Mouse (Mus musculus): ENCODE data around the gene Sox5.

The Sox5 gene

DNA sequence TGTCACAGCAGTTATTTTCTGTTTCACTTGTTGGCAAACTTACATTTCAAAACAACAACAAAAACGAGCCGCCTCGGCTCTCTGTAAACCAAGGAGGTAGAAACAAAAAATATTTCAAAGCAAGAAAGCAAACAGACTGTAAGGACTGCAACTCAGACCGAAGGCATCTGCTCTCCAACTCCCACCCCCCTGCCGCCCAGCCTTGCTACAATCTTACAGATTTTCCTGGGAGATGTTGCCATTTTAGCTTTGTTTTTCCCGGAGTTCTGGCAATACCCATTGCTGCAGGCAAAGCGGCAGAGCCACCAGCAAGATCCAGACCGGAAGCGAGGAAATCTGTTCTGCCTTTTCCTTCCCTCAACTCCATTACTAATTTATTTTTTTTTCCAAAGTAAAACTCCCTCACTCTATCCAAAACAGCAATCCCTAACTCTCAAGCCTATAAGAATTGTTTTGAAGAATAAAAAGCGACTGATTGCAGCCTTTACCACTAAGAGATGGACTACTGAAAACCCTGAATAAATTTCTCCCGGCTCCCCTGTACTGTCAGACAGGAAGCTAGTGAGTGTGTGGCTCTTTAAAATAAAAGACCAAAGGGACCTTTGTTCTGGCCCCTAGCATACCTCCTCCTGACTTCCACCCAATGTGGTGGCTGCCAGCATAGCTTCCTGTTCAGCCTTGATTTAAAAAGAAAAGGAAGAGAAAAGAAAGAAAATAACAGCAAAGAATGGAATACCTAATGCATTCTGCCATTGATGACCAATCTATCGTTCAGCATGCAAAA, 600.5 kb downstream of the Sox5 start:
- peak; percentile 7 for DNase-seq (ENCODE audit: low spot score)

DNA sequence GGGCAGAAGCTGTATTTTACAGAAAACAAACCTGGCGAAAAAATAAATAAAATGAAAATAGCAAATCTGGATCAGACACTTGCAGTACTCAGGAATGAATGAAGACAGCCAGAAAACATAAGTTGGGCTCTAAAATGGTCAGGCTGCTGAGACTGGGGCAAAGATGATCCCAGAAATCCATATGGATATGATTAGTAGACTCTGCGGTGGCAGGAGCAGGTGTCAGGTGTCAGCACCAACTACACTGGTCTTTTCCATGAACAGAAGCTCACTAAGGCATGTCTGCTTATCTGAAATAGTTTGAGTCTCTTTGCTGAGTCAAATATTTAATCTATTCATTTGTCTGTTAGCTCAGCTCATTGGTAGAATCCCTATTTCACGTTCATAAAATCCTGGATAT, 602.7 kb downstream of the Sox5 start:
- DNase-seq (ENCODE audit: low spot score): no peak

DNA sequence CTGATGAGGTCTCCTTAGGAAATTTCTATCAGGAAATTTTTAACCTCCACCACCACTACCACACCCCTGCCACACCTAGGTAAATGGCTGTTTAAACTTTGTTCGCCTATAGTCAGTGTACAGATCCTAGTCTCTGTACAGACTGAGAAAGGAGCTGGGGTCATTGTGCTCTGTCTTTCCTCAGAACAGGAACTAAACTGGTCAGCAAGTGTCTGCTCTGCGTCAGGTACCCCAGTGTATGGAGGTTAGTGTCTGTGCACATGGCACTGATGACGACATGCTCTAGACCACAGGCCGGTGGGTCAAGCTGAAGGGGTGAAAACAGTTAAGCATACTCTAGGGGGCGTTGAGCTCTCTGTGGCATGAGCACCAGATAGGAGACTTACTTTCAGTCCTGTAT, 605.1 kb downstream of the Sox5 start:
- DNase-seq (ENCODE audit: low spot score): no peak

DNA sequence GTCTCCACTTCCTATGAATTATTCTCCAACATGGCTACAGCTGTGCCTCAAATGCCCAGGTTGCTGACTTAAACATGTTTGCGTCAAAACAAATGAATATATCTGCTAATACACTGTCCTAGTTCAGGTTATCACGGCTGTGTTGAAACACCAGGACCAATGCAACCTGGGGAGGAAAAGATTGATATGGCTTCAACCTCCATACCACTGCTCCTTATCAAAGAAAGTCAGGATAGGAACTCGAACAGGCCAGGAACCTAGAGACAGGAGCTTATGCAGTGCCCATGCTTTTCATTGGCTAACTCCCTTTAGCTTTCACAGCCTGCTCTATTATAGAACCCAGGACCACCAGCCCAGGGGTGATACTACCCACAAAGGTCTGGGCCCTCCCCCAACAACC, 606.2 kb downstream of the Sox5 start:
- DNase-seq (ENCODE audit: low spot score): no peak

DNA sequence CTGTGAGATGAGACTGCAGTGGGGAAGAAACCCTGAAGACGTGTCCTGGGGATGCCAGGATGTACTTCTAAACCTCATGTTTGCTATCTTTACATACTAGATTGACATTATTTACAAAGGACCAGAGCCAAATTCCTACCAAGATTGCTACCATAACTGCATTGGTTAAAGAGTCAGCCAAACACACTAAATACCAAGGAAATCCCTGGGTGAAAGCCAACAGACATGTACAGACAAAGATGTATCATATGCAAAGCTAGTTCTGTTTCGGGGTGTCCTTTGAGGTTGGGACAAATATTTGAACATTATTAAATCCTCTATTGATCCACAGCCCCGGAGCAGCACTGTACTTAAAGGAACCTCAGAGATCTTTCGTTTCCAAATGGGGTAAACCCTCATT, 611.2 kb downstream of the Sox5 start:
- DNase-seq (ENCODE audit: low spot score): no peak

DNA sequence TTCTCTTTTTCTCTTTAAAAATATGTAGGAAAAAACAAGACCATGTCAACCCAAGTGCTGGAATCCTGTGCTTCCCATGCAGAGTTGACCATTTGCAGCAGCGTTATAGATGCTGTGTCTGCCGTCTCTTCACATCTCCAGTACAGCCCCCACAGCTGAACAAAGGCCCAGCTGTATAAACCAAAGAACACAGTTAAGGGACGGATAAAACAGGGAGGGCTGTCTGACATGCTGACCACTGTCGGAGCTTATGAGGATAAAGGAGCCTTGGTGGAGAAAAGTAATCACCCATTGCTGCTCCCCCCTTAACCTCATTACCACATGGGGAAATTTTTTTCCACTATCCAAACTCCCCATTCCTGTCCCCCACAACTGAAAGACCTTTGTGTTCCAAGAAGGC, 612.0 kb downstream of the Sox5 start:
- no peak for DNase-seq (ENCODE audit: low spot score)

DNA sequence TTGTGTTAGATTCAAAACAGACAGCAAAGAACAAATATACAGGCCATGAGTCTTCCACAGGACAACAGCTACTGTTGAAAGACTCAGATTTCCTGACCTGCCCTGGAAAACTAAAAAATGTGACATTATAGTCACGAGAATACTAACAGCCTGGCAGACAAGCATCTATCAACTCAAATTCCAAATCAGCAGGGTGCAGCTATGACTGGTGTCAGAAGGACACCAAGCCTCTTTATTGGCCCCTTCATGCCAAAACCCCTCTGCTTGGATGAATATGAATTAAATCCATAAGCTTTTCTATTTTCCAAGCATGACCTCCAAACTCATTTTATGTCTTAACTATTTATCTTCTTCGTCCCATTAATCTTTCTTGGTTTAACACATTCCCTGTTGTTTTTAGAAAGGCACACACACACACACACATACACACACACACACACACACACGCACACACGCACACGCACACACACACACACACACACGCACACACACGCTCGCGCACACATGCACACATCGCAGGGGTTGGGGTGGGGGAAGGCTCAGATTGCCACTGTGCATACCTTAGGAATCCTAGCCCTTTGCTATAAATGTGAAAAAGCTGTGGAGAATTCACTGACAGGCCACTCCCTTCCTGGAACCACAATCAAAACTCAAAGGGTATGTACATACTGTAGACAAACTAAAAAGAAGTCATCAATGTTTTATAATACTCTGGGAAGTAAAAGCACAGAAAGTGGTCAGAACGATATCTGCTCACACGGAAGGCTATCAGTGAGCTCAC, 612.9 kb downstream of the Sox5 start:
- DNase-seq (ENCODE audit: low spot score): no peak

DNA sequence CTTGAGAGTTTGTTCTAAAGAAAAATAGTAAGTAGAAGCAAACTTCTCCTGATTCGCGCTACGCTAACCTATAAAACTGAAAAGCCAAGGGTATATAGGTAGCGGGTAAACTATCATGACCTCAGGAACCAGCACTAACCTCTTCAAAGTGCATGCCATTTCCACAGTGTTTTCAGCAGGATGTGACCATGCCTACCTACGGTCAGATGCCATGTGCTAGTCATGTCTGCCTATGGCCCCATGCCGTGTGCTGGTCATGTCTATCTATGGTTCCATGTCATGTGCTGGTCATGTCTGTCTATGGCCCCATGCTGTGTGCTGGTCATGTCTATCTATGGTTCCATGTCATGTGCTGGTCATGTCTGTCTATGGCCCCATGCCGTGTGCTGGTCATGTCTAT, 614.7 kb downstream of the Sox5 start:
- DNase-seq (ENCODE audit: low spot score): no peak

DNA sequence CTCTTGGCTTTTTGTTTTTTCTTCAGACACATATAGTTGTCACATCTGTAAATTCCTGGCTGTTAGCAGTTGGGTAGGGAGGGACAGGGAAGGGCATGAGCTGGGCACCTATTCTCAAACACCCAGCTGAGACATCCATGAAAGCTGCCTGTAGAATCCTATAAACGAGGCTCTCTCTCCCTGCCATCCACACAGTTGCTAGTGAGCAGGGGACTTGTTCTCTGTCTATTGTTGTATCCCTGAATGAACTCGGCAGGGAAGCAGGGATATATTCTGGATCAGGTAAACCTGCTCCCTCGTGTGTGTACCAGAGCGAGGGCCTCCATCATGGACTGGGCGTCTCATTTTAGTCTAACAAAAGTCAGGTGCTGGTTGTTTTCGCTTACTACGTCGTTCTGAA, 615.1 kb downstream of the Sox5 start:
- DNase-seq (ENCODE audit: low spot score): no peak

DNA sequence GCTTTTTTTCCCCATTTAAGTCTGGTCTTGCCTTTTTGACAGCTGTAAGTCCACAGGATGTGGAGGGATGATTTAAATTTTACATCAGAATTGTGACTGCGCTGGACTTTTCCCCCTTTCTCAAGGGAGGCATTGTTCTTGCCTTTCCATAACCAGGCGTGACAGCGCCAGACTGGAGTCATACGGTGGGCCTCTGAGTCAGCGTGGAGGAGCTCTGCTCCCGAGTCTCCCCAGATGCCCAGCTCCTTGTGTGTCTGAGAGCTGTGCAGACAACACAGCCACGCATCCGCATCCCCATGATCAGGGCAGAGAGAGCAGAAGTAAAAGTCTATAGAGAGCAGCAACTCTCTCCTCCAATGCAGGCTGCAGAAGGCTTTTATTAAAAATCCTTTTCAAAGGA, 615.7 kb downstream of the Sox5 start:
- no peak for DNase-seq (ENCODE audit: low spot score)

DNA sequence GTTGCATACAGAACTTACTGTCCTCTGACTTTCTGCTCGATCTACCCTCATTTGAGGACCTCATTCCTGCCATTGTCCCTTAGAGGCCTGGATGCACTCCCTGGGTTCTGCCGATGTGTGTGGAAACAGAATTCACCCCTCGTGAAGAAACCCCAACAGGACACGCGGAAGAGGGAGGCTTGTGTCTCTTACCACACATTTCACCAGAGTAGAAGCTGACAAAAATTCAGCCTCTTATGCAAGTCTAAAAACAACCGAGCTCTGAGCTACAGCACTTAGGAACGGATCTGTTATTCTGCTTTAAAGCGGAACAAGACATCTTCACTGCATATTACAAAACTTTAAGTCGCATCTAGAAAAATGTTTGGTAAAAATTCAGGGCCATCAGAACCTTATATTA, 618.3 kb downstream of the Sox5 start:
- no peak for DNase-seq (ENCODE audit: low spot score)

DNA sequence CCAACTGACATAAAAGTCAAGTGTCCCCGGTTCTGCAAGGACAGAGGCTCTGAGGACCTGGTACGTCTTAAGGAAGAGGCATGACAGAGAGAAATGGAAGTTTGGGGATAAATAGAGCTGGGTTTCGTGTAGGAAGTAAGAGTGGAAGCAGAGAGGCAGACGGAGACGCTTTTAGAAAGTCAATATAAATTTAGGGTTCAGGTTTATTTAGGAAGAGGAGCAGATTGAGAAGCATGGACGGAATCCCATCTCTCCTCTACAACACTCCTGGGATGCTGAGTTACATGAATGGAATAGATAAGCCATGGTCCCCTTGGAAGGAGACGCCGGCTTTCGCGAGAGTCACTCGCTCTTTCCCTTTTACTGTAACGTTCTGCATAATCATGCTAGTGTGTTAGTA, 623.1 kb downstream of the Sox5 start:
- DNase-seq (ENCODE audit: low spot score): no peak

DNA sequence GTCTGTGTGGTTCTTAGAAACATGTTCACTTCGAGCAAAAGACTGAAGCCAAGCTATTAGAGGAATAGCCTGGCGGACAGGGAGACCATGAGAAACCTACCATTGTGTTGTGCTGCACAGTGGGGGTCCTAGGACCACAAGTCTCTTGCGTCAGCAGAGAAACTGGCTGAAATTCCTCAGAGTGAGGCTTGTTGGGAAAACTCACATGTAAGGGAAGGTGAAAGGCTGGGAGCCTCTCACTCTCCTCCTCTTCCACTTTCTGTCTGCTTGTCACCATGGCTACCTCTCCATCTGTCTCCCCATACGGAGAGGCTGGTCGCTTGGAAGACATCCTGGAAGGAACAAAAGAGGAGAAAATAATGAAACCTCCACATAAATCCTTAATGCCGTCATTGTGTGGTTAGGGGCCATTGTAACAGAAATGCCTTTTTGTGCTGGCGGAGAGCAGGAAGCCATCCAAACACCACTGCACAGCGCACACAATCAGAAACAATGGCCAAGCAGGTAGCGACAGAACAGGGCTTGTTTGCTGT, 626.8 kb downstream of the Sox5 start:
- DNase-seq (ENCODE audit: low spot score): no peak

DNA sequence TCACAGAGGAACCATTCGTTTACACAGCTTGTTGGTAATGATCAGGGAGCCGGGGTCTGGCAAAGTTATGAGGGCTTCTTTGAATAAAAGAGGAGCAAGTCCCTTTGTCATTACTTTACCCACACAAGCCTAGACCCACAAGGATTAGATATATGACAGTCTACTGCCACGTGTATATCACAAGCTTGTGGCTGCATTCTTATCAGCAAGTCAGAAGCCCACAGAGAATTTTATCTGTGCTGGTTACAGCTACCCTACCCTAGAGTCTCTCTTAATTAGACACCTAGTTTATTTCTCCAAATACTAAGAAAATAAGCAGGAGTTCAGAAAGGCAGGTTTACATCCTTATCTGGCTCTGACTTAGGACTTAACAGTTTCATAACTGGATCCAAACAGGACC, 629.8 kb downstream of the Sox5 start:
- no peak for DNase-seq (ENCODE audit: low spot score)

DNA sequence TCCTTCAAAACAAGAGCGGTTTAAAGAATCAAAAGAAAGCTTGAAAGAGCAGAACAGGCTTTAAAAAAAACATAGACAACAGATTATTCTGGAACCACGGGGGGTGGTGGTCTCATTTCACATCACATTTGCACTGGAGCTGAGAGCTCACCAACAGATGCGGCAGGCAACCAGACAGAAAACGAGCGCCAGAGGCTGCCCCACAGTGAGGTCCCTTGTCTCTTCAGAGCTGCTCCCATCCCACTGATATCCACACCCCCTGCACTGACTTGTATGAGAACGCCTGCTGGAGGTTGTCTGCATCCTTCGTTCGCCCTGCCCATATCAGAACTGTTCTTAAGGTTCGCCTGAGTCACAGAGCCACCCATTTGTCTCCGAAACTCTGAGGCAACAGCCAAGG, 630.7 kb downstream of the Sox5 start:
- no peak for DNase-seq (ENCODE audit: low spot score)

DNA sequence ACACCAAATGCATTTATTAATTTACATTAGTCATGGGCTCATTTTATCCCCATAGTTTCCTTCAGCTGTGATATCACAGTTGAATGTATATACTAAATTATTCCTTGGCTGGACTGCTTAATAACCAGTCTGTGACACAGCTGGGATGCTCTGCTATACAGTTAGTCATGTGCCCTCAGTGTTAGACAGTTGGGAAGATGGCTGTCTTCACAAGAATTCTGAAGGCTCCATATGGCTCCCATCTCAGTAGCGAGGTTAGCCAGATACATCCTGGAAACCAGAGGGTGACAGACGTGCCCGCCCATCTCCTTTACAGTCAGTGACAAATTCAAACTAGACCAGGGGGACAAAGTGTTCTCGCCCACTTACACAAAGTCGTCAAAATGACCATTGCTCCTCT, 644.4 kb downstream of the Sox5 start:
- DNase-seq (ENCODE audit: low spot score): no peak

DNA sequence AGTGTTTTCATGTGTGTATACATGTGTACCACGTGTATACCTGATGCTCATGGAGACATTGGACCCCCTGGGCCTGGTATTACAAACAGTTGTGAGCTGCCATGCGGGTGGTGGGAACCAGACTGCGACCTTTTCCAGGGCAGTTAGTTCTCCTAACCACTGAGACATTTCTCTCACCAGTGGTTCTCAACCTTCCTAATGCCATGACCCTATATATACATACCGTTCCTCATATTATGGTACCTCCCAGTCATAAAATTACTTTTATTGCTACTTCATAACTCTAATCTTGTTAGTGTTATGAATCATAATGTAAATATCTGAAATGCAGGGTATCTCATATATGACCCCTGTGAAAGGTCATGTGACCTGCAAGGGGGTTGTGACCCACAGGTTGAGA, 644.9 kb downstream of the Sox5 start:
- DNase-seq (ENCODE audit: low spot score): no peak

DNA sequence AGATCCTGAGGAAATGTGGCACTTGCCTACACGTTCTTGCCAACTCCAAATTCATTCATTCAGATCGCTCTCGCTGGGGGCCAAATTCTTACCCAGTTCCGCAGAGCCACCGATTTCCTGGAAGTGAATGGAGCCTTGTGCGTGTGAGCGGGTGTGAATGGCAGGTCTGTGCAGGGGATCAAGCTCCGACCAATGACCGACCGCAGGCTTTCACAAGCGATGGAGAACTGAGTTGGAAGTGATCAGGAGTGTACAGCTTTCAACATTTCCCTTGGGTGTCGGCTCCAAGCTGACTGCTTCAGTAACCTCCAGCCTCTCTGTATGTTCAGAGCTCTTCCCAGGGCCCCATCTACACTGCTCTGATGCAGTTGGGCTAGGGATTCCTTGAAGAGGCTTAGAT, 651.9 kb downstream of the Sox5 start:
- no peak for DNase-seq (ENCODE audit: low spot score)

DNA sequence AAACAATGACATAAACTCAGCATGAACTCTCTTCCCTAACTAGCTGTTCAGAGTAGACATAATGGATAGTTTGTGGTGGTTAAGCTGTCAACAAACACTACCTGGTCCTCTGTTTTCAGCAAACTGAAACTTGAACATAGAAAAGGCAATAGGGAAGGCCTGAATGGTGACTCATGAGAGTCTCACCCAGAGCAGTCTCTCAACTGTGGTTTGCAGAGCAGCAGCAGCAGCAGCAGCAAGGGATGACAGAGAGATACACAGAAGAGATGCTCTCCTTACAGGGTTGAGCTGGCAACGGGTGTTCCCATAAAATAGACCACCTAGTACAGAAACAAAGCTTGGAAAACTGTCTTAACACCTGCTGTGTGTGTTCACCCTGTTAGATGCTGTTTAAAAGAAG, 661.8 kb downstream of the Sox5 start:
- DNase-seq (ENCODE audit: low spot score): no peak

DNA sequence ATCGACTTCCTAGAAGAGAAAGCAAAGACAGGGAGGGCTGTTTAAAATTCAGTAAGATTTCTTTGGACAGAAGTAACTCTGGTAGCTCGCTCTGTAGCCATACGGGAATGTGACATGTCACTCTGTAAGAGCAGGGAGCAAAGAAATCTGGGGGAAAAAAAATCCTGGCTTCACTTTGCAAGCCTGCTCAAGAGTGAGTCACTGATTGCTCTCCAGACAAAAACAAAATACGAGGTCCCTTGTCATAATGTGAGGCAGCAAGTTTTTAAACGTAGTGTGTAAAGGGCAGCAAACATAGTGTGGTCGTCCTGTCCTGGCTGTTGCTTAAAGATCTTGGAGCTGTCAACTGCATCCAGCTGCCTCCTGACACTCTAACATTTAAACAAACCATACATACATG, 665.1 kb downstream of the Sox5 start:
- no peak for DNase-seq (ENCODE audit: low spot score)

DNA sequence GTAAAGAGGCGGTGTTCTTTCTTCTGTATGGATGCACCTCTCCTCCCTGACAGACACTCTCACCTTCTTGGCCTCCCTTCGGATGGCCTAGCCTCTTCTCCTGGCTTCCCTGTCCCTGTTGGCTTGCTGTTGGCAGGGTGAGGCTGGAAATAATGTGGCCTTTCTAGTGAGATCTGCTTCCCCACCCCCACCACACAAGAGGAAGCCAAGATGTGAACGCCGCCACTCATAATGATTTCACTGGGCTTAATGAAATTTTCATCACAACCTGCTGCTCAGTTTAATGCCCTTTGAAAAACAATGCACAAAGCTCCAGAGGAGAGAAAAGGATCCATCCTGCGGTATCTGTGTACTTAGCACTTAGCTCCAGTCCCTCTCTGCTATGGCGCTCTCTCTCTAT, 670.2 kb downstream of the Sox5 start:
- no peak for DNase-seq (ENCODE audit: low spot score)

DNA sequence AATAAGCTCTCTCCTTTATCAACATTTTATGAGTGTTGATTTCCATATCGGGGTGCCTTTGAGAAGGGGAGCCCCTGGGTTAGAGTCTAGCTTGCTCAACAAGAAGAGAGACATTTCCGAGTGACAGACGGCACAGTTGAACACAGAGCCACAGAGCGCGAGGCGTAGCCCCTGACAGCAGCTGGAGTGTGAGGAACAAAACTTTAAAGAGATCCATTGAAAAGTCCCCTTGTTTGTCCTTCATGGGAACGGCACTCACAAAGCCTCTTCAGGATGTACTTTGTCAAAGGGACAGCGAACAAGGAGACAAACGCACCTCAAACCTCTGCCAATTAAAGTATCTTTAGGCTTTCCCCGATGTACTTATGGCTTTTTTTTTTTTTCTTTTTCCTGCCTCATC, 674.9 kb downstream of the Sox5 start:
- DNase-seq (ENCODE audit: low spot score): no peak

DNA sequence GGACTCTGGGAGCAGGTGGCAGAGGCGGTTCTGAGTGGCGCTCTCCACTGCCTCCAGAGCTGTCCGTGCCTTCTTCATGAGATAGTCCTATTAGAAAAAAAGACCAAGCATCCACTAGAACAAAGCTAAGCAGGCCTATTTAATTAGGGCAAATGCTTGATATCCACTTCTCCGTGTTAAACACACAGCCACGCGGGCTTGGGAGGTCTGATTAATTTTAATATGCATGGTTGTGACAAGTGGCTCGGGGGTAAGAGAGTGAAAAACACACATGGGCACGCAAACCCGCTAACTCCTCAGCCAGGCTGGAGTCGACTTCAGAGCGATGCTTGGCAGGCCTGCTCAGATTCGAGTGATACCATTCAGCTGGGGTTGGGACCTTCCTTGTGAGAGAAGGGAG, 676.1 kb downstream of the Sox5 start:
- no peak for DNase-seq (ENCODE audit: low spot score)

DNA sequence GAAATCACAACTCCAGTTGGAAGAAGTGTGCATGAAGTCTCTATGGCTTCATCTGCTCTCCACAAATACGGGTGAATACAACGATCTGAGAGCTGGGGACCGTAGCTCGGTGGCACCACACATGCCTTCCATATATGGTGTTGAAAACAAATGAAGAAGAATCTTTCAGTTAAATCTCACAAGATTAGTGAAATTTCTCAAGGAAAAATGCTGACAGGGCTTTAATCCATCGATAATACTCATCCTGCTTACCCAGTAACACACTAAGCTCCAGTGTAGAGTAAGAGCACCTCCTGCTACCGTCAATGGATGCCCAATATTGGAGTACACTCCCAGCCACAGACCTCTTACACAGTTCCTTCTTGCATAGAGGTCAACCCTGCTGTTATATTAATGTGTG, 678.2 kb downstream of the Sox5 start:
- DNase-seq (ENCODE audit: low spot score): no peak
